Mouse (Mus musculus) duodenum, adult 2 months (tissue): ENCODE measurements around the gene Rab14. TPM values are rescaled to one million over a fixed set of nuclear protein-coding genes. Genes with fewer than 3 reads are reported as not detected.

Experiments
- polyA plus RNA-seq: library from polyadenylated mRNA; depleted of rRNA; stranded (reverse); fragments of >200 nt; gene quantifications from 2 replicates; pipeline ENCODE4 v1.2.3, GENCODE M21; 2012; ENCODE audit warnings: low replicate concordance; rRNA removed

Rab14 gene
- polyA plus RNA-seq, result 374 and 1,105 TPM in 2 replicates

GRCm38 (mm10) chr2:35200898-35201668, at the start of gene Rab14:
Gene Rab14 (minus strand): TSS chr2:35201120.

Other genes with a start within 250 kb of the Rab14 start
- 2.6 and 4.1 TPM in 2 replicates for gene Traf1, start 239.3 kb downstream of the Rab14 start, polyA plus RNA-seq
- not detected in 2 replicates for gene Hc, start 139.7 kb downstream of the Rab14 start, polyA plus RNA-seq
- 0.15 TPM in 1 of 2 replicates, not detected in the other for gene AI182371, start 99.6 kb downstream of the Rab14 start, polyA plus RNA-seq
- 3.0 and 5.0 TPM in 2 replicates for gene Cntrl, start 91.6 kb downstream of the Rab14 start, polyA plus RNA-seq
- gene Gsn, start 55.3 kb upstream of the Rab14 start, polyA plus RNA-seq, result 143 and 227 TPM in 2 replicates
- 9.4 and 45.1 TPM in 2 replicates for gene Stom, start 135.9 kb upstream of the Rab14 start, polyA plus RNA-seq
- not detected in 2 replicates for gene 4930568D16Rik, start 166.6 kb upstream of the Rab14 start, polyA plus RNA-seq
- not detected in 2 replicates for gene 4930402F06Rik, start 196.1 kb upstream of the Rab14 start, polyA plus RNA-seq